Mouse (Mus musculus) forelimb bud, embryonic 11.5 days (tissue): ENCODE measurements around the gene Fos.
"Not testable (repeated sequence)": the region's sequence is repeated elsewhere in the genome, so short reads cannot be mapped to it uniquely, and the experiment has no call there.

Experiments
- DNase-seq: peaks from one replicate; pipeline ENCODE4 v3.0.0-alpha.2; 2012; ENCODE audit warnings: low read depth, low spot score

Gene Fos

GRCm38 (mm10) chr12:85523421-85524192 is 49.9 kb downstream of the Fos start:
- no peak for DNase-seq

GRCm38 (mm10) chr12:85524193-85524858 is 50.6 kb downstream of the Fos start:
- DNase-seq, result peak; percentile 33

GRCm38 (mm10) chr12:85524859-85525495 is 51.3 kb downstream of the Fos start:
- not testable (repeated sequence) for DNase-seq
